Mouse (Mus musculus) stomach, postnatal 0 days (tissue): Measurements from ENCODE around the gene Vmn2r15. TPM values are rescaled to one million over a fixed set of nuclear protein-coding genes. Genes with fewer than 3 reads are reported as not detected.

Experiments
- ATAC-seq: fragments of 200-750 bp; cut with Nextera tagmentation; 2 replicates; pipeline ENCODE4 v1.8.0; 2017; ENCODE audit not compliant: low FRiP score, low TSS enrichment
- DNase-seq: peaks from one replicate; pipeline ENCODE4 v3.0.0-alpha.2; 2016; ENCODE audit warnings: low spot score
- H3K27ac ChIP-seq: fragments of 300-500 bp; sonication (generic); replicated peaks from 2 replicates; pipeline ENCODE4 v1.5.1; 2014; ENCODE audit warnings: mild to moderate bottlenecking, control low read depth
- H3K27me3 ChIP-seq: fragments of 300-500 bp; sonication (generic); 2 replicates; pipeline ENCODE4 v1.6.1; 2014; ENCODE audit warnings: low read length; ENCODE audit not compliant: control insufficient read depth, insufficient read depth
- H3K36me3 ChIP-seq: fragments of 300-500 bp; sonication (generic); 2 replicates; pipeline ENCODE4 v1.6.1; 2014; ENCODE audit warnings: low read length, mixed read lengths; ENCODE audit not compliant: control insufficient read depth, insufficient read depth
- H3K4me1 ChIP-seq: fragments of 300-500 bp; sonication (generic); replicated peaks from 2 replicates; pipeline ENCODE4 v1.6.1; 2014; ENCODE audit warnings: antibody characterized with exemption; ENCODE audit not compliant: control insufficient read depth, insufficient read depth
- H3K4me2 ChIP-seq: fragments of 300-500 bp; sonication (generic); replicated peaks from 2 replicates; pipeline ENCODE4 v1.6.1; 2014; ENCODE audit warnings: low read depth, mild to moderate bottlenecking, control low read depth, moderate library complexity
- H3K4me3 ChIP-seq: fragments of 300-500 bp; sonication (generic); 2 replicates; pipeline ENCODE4 v1.5.1; 2014; ENCODE audit warnings: low read depth, low read length, control low read depth
- H3K9ac ChIP-seq: fragments of 300-500 bp; sonication (generic); 2 replicates; pipeline ENCODE4 v1.6.1; 2014; ENCODE audit warnings: mild to moderate bottlenecking, low read length, control low read depth, mixed read lengths
- H3K9me3 ChIP-seq: fragments of 300-500 bp; sonication (generic); 2 replicates; pipeline ENCODE4 v1.6.1; 2016; ENCODE audit warnings: low read length; ENCODE audit not compliant: control insufficient read depth
- CTCF ChIP-seq: IDR thresholded peaks from 2 replicates; pipeline ENCODE4 v1.5.1; 2016; ENCODE audit warnings: antibody characterized with exemption, low read depth, mild to moderate bottlenecking, moderate library complexity
- EP300 ChIP-seq: optimal IDR thresholded peaks from 2 replicates; pipeline ENCODE3; 2016; ENCODE audit warnings: antibody characterized with exemption
- WGBS: fragments of 180-500 bp; shearing (Covaris S2); extraction: QIAGEN DNeasy Blood & Tissue Kit; methylation state at CpG from one replicate; pipeline ENCODE4 v1.1.7; 2014; 5-methylcytosine and 5-hydroxymethylcytosine counted together
- polyA plus RNA-seq: library from polyadenylated mRNA; unstranded; fragments of >200 nt; fragmentation: Nextera tagmentation; extraction: Ambion mirVana; gene quantifications from 2 replicates; pipeline ENCODE4 v1.2.1, GENCODE M21; 2015

Vmn2r15 gene
- polyA plus RNA-seq, result not detected in 2 replicates

- H3K4me2 ChIP-seq, result no peak within 1 kb of the TSS
- H3K4me3 ChIP-seq, result no peak within 1 kb of the TSS
- no peak for DNase-seq
- no peaks in the 10 kb centered on the region for H3K9me3 ChIP-seq
- ATAC-seq, result no peak
- no peaks in the 10 kb centered on the region for H3K36me3 ChIP-seq
- whole genome bisulfite sequencing, result 44% methylated on average over 3 of the region's 3 CpGs
- H3K9ac ChIP-seq, result no peak within 1 kb of the TSS
- no peak within 1 kb of the TSS for H3K27ac ChIP-seq
- no peaks in the 10 kb centered on the region for H3K27me3 ChIP-seq
- no peak for TF ChIP-seq CTCF
- TF ChIP-seq EP300, result no peak
- no peaks in the 10 kb centered on the region for H3K4me1 ChIP-seq
Measured at GRCm38 (mm10) chr5:109297544-109297943, at the start of gene Vmn2r15. TSS of gene Vmn2r15 (minus strand) at chr5:109297644.

- 50% methylated on average over 2 of the region's 2 CpGs for WGBS
- no peak for DNase-seq
- Histone ChIP-seq H3K4me2 (no peak within 1 kb of the TSS), H3K9me3 (no peaks in the 10 kb centered on the region), H3K27ac (no peak within 1 kb of the TSS), H3K36me3 (no peaks in the 10 kb centered on the region), H3K9ac (no peak within 1 kb of the TSS), H3K4me1 (no peaks in the 10 kb centered on the region), H3K4me3 (no peak within 1 kb of the TSS), H3K27me3 (no peaks in the 10 kb centered on the region)
- no peak for ATAC-seq
- TF ChIP-seq EP300 (no peak), CTCF (no peak)
Measured at GRCm38 (mm10) chr5:109329862-109330261, 32.4 kb upstream of the Vmn2r15 start, which contains the start of gene Vmn2r16. TSS of gene Vmn2r16 (plus strand) at chr5:109330162.

- DNase-seq, result no peak
- TF ChIP-seq EP300 (no peak), CTCF (no peak)
- H3K9ac ChIP-seq, result no peak overlapping the region
- H3K27ac ChIP-seq, result no peak overlapping the region
- H3K4me1 ChIP-seq, result no peaks in the 10 kb centered on the region
- WGBS, result 77% methylated on average over 3 of the region's 3 CpGs
- no peaks in the 10 kb centered on the region for H3K27me3 ChIP-seq
- no peak for ATAC-seq
- H3K4me3 ChIP-seq, result no peak overlapping the region
- H3K36me3 ChIP-seq, result no peaks in the 10 kb centered on the region
- no peaks in the 10 kb centered on the region for H3K9me3 ChIP-seq
- H3K4me2 ChIP-seq, result no peak overlapping the region
Measured at GRCm38 (mm10) chr5:109294655-109295054, 2.8 kb downstream of the Vmn2r15 start.

Other genes starting within 250 kb of the Vmn2r15 start
- gene Vmn2r11, start 238.1 kb downstream of the Vmn2r15 start, polyA plus RNA-seq, result not detected in 2 replicates
- not detected in 2 replicates for gene Vmn2r12, start 199.7 kb downstream of the Vmn2r15 start, polyA plus RNA-seq
- gene Vmn2r13, start 105.4 kb downstream of the Vmn2r15 start, polyA plus RNA-seq, result not detected in 2 replicates
- gene Vmn2r14, start 72.9 kb downstream of the Vmn2r15 start, polyA plus RNA-seq, result not detected in 2 replicates
- gene Vmn2r16, start 32.5 kb upstream of the Vmn2r15 start, polyA plus RNA-seq, result not detected in 2 replicates
- gene Vmn2r17, start 122.0 kb upstream of the Vmn2r15 start, polyA plus RNA-seq, result not detected in 2 replicates